Mouse (Mus musculus): Measurements from ENCODE around the gene Ap2a1. TPM values are rescaled to one million over a fixed set of nuclear protein-coding genes. Genes with fewer than 3 reads are reported as not detected.
"Not testable (repeated sequence)": the region's sequence is repeated elsewhere in the genome, so short reads cannot be mapped to it uniquely, and the experiment has no call there.

The Ap2a1 gene
- polyA plus RNA-seq, 1 experiment from 2014 or later = 122 TPM

GRCm38 (mm10) chr7:44888256-44889105, 40.8 kb downstream of the Ap2a1 start:
- Histone ChIP-seq H3K4me1 (peaks cover 39% of the 10 kb centered on the region), H3K9me3 (no peaks in the 10 kb centered on the region), H3K27ac (no peak overlapping the region), H3K4me3 (no peak overlapping the region), H3K4me2 (no peak overlapping the region), H3K27me3 (replicated peaks) (no peaks in the 10 kb centered on the region), H3K36me3 (replicated peaks) (peaks cover 18% of the 10 kb centered on the region; the same call in 1 of the 2 replicates), H3K9ac (no peak overlapping the region)
- 89% methylated on average over 13 of the region's 13 CpGs for WGBS
- no peak for ATAC-seq (replicated peaks)

- Histone ChIP-seq H3K9ac (no peak overlapping the region), H3K4me2 (no peak overlapping the region), H3K27ac (no peak overlapping the region), H3K4me3 (no peak overlapping the region), H3K4me1 (peaks cover 33% of the 10 kb centered on the region), H3K36me3 (replicated peaks) (peaks cover 31% of the 10 kb centered on the region), H3K27me3 (replicated peaks) (no peaks in the 10 kb centered on the region), H3K9me3 (no peaks in the 10 kb centered on the region)
- ATAC-seq (replicated peaks) = no peak
- WGBS = 90% methylated on average over 7 of the region's 7 CpGs
Observed at GRCm38 (mm10) chr7:44886964-44887363, 42.3 kb downstream of the Ap2a1 start.

DNA sequence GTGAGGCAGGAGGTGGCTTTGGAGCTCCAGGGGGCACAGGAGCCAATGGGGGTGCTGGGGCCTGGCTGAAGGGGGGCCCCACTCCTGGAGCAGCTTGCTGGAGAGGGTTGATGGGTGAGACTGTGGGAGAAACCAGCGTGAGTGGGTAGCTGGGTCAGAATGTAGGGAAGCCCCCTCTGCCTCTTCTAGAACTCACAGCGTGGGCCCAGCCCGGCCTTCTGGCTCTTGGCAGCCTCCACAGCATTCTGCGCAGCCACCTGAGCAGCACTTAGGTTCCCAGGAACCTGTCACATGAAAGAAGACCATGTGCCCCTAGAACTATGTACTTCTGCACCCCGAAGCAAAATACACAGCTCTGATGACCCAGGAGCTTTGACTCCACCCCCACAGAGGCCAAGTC, 44.7 kb downstream of the Ap2a1 start:
- Histone ChIP-seq H3K4me3 (no peak overlapping the region), H3K36me3 (replicated peaks) (peaks cover 53% of the 10 kb centered on the region), H3K4me1 (peaks cover 15% of the 10 kb centered on the region), H3K27me3 (replicated peaks) (no peaks in the 10 kb centered on the region), H3K9ac (no peak overlapping the region), H3K27ac (no peak overlapping the region), H3K4me2 (no peak overlapping the region), H3K9me3 (no peaks in the 10 kb centered on the region)
- WGBS = 94% methylated on average over 5 of the region's 5 CpGs
- no peak for ATAC-seq (replicated peaks)

GRCm38 (mm10) chr7:44883036-44883435, 46.3 kb downstream of the Ap2a1 start:
- 95% methylated on average over 3 of the region's 3 CpGs for WGBS
- Histone ChIP-seq H3K27ac (no peak overlapping the region), H3K4me1 (no peaks in the 10 kb centered on the region), H3K27me3 (replicated peaks) (no peaks in the 10 kb centered on the region), H3K9me3 (no peaks in the 10 kb centered on the region), H3K36me3 (replicated peaks) (peaks cover 63% of the 10 kb centered on the region), H3K4me3 (no peak overlapping the region), H3K9ac (no peak overlapping the region), H3K4me2 (no peak overlapping the region)
- ATAC-seq (replicated peaks) = no peak

DNA sequence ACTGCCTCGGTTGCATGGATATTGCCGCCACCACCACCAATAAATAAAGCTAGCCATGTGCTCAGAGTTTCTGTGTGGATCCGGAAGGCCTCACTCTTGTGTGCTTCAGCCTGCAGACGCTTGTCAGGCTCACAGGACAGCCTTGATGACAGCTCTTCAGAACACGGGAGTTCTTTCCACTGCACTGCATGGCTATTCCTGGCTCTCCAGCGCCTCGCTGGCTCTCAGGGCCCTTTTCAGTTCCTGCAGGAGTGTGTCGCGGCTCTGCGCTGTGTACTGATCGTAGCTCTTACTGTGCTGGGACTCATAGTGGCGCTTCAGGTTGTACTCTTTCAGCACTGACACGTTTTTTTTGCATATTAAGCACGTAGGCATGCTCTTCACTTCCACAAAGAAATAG, 51.5 kb downstream of the Ap2a1 start:
- Histone ChIP-seq H3K9ac (no peak overlapping the region), H3K9me3 (no peaks in the 10 kb centered on the region), H3K27ac (no peak overlapping the region), H3K4me2 (no peak overlapping the region), H3K27me3 (replicated peaks) (no peaks in the 10 kb centered on the region), H3K36me3 (replicated peaks) (peaks cover 60% of the 10 kb centered on the region), H3K4me1 (no peaks in the 10 kb centered on the region), H3K4me3 (no peak overlapping the region)
- ATAC-seq (replicated peaks) = no peak
- WGBS = 88% methylated on average over 14 of the region's 14 CpGs

DNA sequence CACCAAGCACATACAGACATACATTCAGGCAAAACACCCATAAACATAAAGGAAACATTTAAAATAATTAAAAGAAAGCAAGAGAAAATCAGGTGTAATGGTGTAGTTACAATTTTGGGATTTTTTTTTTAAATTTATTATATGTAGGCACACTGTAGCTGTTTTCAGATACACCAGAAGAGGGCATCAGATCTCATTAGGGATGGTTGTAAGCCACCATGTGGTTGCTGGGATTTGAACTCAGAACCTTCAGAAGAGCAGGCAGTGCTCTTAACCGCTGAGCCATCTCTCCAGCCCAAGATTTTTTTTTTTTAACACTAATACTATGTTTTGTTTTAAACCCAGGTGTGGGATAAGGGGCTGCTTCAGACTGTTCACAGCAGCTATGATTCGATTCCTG, 57.5 kb downstream of the Ap2a1 start:
- H3K27me3 ChIP-seq (replicated peaks); ATAC-seq (replicated peaks); H3K4me3 ChIP-seq; H3K9ac ChIP-seq; H3K9me3 ChIP-seq; H3K27ac ChIP-seq; H3K36me3 ChIP-seq (replicated peaks); H3K4me2 ChIP-seq: not testable (repeated sequence)
- H3K4me1 ChIP-seq = peaks cover 25% of the 10 kb centered on the region
- WGBS = 94% methylated on average over 2 of the region's 2 CpGs

DNA sequence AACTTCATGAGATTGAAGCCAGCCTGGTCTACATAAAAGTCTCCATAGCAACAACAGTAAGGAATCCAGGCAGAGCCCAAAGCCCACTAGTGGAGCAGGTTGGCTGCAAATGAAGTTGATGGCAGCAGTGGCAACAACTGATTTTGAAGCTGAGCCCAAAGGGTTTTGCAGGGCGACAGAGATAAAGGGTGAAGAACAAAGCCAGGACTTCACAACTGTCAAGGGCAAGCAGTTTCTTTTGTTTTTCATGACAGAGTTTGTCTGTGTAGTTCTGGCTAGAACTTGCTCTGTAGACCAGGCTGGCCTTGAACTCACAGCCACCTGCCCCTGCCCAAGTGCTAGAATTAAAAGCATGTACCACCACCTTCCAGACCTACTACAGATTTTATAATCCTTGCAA, 58.1 kb downstream of the Ap2a1 start:
- ATAC-seq (replicated peaks) = no peak
- Histone ChIP-seq H3K4me1 (peaks cover 31% of the 10 kb centered on the region), H3K27ac (no peak overlapping the region), H3K9ac (no peak overlapping the region), H3K36me3 (replicated peaks) (peaks cover 1% of the 10 kb centered on the region; the same call in 1 of the 2 replicates), H3K4me2 (no peak overlapping the region), H3K9me3 (no peaks in the 10 kb centered on the region), H3K4me3 (no peak overlapping the region), H3K27me3 (replicated peaks) (no peaks in the 10 kb centered on the region)
- WGBS = 19% methylated on average over 1 of the region's 1 CpGs

DNA sequence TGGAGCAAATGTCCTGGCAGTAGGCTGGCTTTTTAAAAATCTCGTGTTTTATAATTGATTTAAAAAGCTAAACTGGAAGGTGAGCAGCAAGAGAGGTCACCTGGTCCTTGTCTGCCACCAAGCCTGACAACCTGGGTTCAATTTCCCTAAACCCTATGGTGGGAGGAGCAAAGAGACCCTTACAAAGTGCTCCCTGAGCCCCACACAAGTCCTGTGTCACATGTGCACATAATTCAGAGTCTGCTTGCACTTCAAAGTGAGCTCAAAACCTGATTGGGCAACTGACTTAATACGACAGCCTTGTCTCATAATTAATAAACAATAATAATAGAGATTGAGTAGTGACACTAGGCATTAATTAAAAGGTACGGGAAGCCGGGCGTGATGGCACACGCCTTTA, 58.7 kb downstream of the Ap2a1 start:
- WGBS = 87% methylated on average over 6 of the region's 6 CpGs
- ATAC-seq (replicated peaks) = no peak

GRCm38 (mm10) chr7:44869697-44870528, 59.4 kb downstream of the Ap2a1 start, which contains the start of gene Ptov1:
Gene Ptov1 (minus strand): TSS chr7:44869788.
- peaks cover 43% of the 10 kb centered on the region for H3K4me1 ChIP-seq
- H3K36me3 ChIP-seq (replicated peaks) = no peaks in the 10 kb centered on the region; the same call in 1 of the 2 replicates
- peak within 1 kb of the TSS; percentile 93 for H3K4me3 ChIP-seq
- H3K9me3 ChIP-seq = no peaks in the 10 kb centered on the region
- ATAC-seq (replicated peaks) = peak; percentile 96
- H3K4me2 ChIP-seq = peak within 1 kb of the TSS; percentile 82
- no peaks in the 10 kb centered on the region for H3K27me3 ChIP-seq (replicated peaks)
- WGBS = 9% methylated on average over 29 of the region's 29 CpGs
- peak within 1 kb of the TSS; percentile 100 for H3K27ac ChIP-seq
- peak within 1 kb of the TSS; percentile 99 for H3K9ac ChIP-seq

More for the DNA sequence above, 58.7 kb downstream of the Ap2a1 start:
- Histone ChIP-seq H3K9ac (peak overlapping the region; percentile 26), H3K9me3 (no peaks in the 10 kb centered on the region), H3K27me3 (replicated peaks) (no peaks in the 10 kb centered on the region), H3K36me3 (replicated peaks) (no peaks in the 10 kb centered on the region), H3K4me1 (peaks cover 36% of the 10 kb centered on the region), H3K27ac (peak overlapping the region; percentile 100), H3K4me3 (peak overlapping the region; percentile 93; the same call in 1 of the 2 replicates), H3K4me2 (peak overlapping the region; percentile 82)

DNA sequence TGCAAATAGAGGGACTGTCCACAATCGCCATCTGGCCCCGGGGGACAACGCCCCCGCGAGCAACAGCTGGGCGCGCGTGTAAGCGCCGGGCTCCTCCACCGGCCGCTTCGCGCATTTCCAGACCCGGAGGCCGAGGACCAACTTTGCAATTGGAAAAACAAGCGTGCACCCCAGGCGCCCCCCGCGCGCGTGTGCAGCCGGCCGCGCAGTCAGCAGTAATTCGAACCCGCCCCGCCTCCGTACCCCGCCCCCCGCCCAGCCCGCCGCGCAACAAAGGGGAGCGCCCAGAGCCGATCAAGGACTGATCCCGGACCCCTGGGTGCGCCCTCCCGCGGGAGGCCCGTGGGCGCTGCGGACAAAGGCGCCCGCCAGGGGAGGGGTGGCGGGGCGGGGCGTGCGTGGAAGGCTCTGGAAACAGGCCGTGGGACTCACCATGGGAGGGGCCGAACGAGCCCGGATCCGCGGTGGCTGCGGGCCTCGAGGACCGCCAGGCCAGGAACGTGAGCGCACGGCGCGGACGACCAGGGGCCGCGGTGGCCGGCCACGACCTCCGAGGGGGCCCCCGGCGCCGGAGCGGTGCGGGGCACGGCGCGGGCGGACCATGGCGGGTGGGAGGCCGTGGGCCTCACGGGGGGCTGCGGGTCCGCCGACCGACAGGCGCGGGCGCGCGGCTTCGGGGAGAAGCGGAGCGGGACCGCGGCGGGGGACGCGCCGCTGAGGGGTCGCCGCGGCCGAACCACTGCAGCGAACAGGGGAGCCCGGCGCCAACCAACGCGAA, 60.2 kb downstream of the Ap2a1 start:
- H3K4me3 ChIP-seq = peak overlapping the region; percentile 93
- H3K4me2 ChIP-seq = peak overlapping the region; percentile 82
- WGBS = under 1% methylated on average over 102 of the region's 108 CpGs
- H3K9ac ChIP-seq = peak overlapping the region; percentile 99
- no peaks in the 10 kb centered on the region for H3K27me3 ChIP-seq (replicated peaks)
- peak overlapping the region; percentile 100 for H3K27ac ChIP-seq
- no peaks in the 10 kb centered on the region for H3K9me3 ChIP-seq
- ATAC-seq (replicated peaks) = peak; percentile 21
- peaks cover 5% of the 10 kb centered on the region for H3K36me3 ChIP-seq (replicated peaks)
- H3K4me1 ChIP-seq = peaks cover 44% of the 10 kb centered on the region

- peaks cover 44% of the 10 kb centered on the region for H3K4me1 ChIP-seq
- peak overlapping the region; percentile 82 for H3K4me2 ChIP-seq
- H3K9ac ChIP-seq = peak overlapping the region; percentile 99
- H3K27ac ChIP-seq = peak overlapping the region; percentile 100
- 4% methylated on average over 16 of the region's 16 CpGs for WGBS
- no peak for ATAC-seq (replicated peaks)
- peaks cover 12% of the 10 kb centered on the region for H3K36me3 ChIP-seq (replicated peaks)
- no peaks in the 10 kb centered on the region for H3K9me3 ChIP-seq
- H3K4me3 ChIP-seq = peak overlapping the region; percentile 93
- no peaks in the 10 kb centered on the region for H3K27me3 ChIP-seq (replicated peaks)
Observed at GRCm38 (mm10) chr7:44868465-44868864, 60.8 kb downstream of the Ap2a1 start.

- Histone ChIP-seq H3K4me1 (peaks cover 44% of the 10 kb centered on the region), H3K36me3 (replicated peaks) (peaks cover 18% of the 10 kb centered on the region), H3K27me3 (replicated peaks) (no peaks in the 10 kb centered on the region), H3K27ac (peak overlapping the region; percentile 100), H3K4me2 (peak overlapping the region; percentile 82), H3K9ac (peak overlapping the region; percentile 99), H3K9me3 (no peaks in the 10 kb centered on the region), H3K4me3 (peak overlapping the region; percentile 93)
- 40% methylated on average over 9 of the region's 9 CpGs for WGBS
- no peak for ATAC-seq (replicated peaks)
Observed at GRCm38 (mm10) chr7:44867802-44868201, 61.5 kb downstream of the Ap2a1 start.

All from midbrain, embryonic 15.5 days (tissue).